Mouse (Mus musculus) MEL (cell line): Measurements from ENCODE around the gene Mief1.

Experiments used
- BHLHE40 ChIP-seq: IDR thresholded peaks from 2 replicates; pipeline ENCODE4 v1.6.1; 2012; ENCODE audit warnings: low read depth, mild to moderate bottlenecking, inconsistent platforms, low read length, improper control_type of control experiment, borderline replicate concordance
- CHD1 ChIP-seq: IDR thresholded peaks from 2 replicates; pipeline ENCODE4 v1.6.1; 2012; ENCODE audit warnings: low read depth, mild to moderate bottlenecking, inconsistent platforms, low read length, improper control_type of control experiment
- CTCF ChIP-seq, 3 experiments: IDR thresholded peaks in 2 of 3; conservative IDR thresholded peaks in 1 of 3; 2 replicates each; pipeline ENCODE4 v1.5.1; 2011 to 2012; ENCODE audit warnings: low read length in 3 of 3, low read depth in 2 of 3, mild to moderate bottlenecking in 2 of 3, improper control_type of control experiment in 1 of 3, inconsistent platforms in 1 of 3, mixed read lengths in 1 of 3, moderate library complexity in 1 of 3; ENCODE audit not compliant: control insufficient read depth in 1 of 3, insufficient read depth in 1 of 3, poor library complexity in 1 of 3, severe bottlenecking in 1 of 3
- EP300 ChIP-seq, 2 experiments: IDR thresholded peaks; 2 replicates each; pipeline ENCODE4 v1.6.1; 2011; ENCODE audit warnings: improper control_type of control experiment in 2 of 2, low read length in 2 of 2, low read depth in 1 of 2, mild to moderate bottlenecking in 1 of 2
- GATA1 ChIP-seq: IDR thresholded peaks from 2 replicates; pipeline ENCODE4 v1.6.1; 2011; ENCODE audit warnings: low read depth, low read length, improper control_type of control experiment
- MAFK ChIP-seq: IDR thresholded peaks from 2 replicates; pipeline ENCODE4 v1.6.1; 2011; ENCODE audit warnings: low read depth, mild to moderate bottlenecking, low read length, improper control_type of control experiment, borderline replicate concordance
- MXI1 ChIP-seq: IDR thresholded peaks from 2 replicates; pipeline ENCODE4 v1.6.1; 2011; ENCODE audit warnings: mild to moderate bottlenecking, low read depth, low read length, improper control_type of control experiment
- NRF1 ChIP-seq: IDR thresholded peaks from 2 replicates; pipeline ENCODE4 v1.6.1; 2014; ENCODE audit warnings: low read depth, mild to moderate bottlenecking, inconsistent platforms, low read length, improper control_type of control experiment, moderate library complexity; ENCODE audit not compliant: poor library complexity, insufficient read depth, severe bottlenecking
- POLR2A ChIP-seq, 2 experiments: IDR thresholded peaks; 2 replicates each; pipeline ENCODE4 v1.6.1; 2011 to 2012; ENCODE audit warnings: low read length in 2 of 2, mild to moderate bottlenecking in 2 of 2, control low read depth in 1 of 2, improper control_type of control experiment in 1 of 2, low read depth in 1 of 2, moderate library complexity in 1 of 2; ENCODE audit not compliant: control insufficient read depth in 1 of 2, insufficient read depth in 1 of 2, poor library complexity in 1 of 2
- TCF12 ChIP-seq: IDR thresholded peaks from 2 replicates; pipeline ENCODE4 v1.6.1; 2014; ENCODE audit warnings: low read depth, mild to moderate bottlenecking, inconsistent platforms, low read length, improper control_type of control experiment, moderate library complexity
- UBTF ChIP-seq: IDR thresholded peaks from 2 replicates; pipeline ENCODE4 v1.6.1; 2012; ENCODE audit warnings: low read depth, mild to moderate bottlenecking, inconsistent platforms, low read length, improper control_type of control experiment, moderate library complexity, borderline replicate concordance; ENCODE audit not compliant: insufficient read depth
- ZC3H11A ChIP-seq: IDR thresholded peaks from 2 replicates; pipeline ENCODE4 v1.6.1; 2012; ENCODE audit warnings: low read depth, mild to moderate bottlenecking, inconsistent platforms, low read length, improper control_type of control experiment

DNA sequence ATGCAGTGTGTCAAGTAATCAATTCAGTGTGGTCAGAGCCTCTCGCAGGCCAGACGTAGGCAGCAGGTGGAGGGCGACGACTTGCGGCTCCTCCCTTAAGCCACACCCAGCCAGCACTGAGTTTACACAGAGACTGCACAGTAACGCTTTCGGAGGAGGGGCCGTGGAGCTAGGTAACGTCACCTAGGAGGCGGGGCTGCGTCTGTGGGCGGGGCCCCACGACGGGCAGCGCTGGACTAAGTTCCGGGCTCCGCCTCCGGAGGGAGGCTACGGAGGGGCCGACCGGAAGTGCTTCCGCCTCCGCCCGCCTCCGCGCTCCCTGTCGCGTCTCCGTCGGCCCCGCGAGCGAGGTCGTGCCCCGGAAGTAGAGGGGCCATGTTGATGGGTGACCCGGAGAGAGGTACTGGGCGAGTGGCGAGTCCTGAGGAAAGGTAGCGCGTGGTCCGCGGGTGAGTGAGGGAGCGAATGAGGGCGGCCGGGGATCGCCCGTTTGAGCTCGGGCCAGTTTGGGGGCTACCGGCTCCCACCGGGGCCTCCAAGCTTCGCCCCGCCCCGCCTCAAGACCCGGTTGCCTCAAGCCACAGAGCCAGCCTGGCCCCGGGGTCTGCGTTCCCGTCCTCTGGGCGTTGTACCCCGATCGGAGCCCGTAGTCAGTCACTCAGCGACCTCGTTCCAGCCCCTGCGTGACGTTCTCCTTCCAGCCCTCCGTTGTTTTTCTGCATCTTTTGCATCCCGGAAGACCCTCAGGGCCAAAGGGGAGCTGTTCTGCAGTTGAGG is at the start of gene Mief1:
- TF ChIP-seq GATA1: no peak
- TF ChIP-seq ZC3H11A: no peak
- no peak for TF ChIP-seq CHD1
- no peak for TF ChIP-seq CTCF (IDR thresholded peaks at IDR 0.05 in 2 of 3, conservative IDR thresholded peaks at IDR 0.05 in 1 of 3; ENCODE audit: control insufficient read depth in 1 of 3, insufficient read depth in 1 of 3, low read depth in 2 of 3, low read length in 3 of 3, poor library complexity in 1 of 3, severe bottlenecking in 1 of 3)
- peak in 1 of 2 experiments; percentile 72; a peak in 3 of 4 replicates for TF ChIP-seq POLR2A (IDR thresholded peaks at IDR 0.05; ENCODE audit: control insufficient read depth in 1 of 2, insufficient read depth in 1 of 2, low read depth in 1 of 2, low read length in 2 of 2, poor library complexity in 1 of 2)
- no peak for TF ChIP-seq MAFK
- TF ChIP-seq MXI1: no peak; the same call in 1 of the 2 replicates
- TF ChIP-seq TCF12: peak; percentile 42; the same call in 1 of the 2 replicates
- no peak for TF ChIP-seq UBTF
- TF ChIP-seq BHLHE40: no peak
- 0 out of 2 replicates have a peak, but pooled peaks have one; percentile 26 for TF ChIP-seq NRF1
- peak in 1 of 2 experiments; percentile 30; a peak in 1 of 4 replicates for TF ChIP-seq EP300 (IDR thresholded peaks at IDR 0.05; ENCODE audit: low read depth in 1 of 2, low read length in 2 of 2)
